Mouse (Mus musculus): Measurements from ENCODE around the gene Arhgdib.

DNA sequence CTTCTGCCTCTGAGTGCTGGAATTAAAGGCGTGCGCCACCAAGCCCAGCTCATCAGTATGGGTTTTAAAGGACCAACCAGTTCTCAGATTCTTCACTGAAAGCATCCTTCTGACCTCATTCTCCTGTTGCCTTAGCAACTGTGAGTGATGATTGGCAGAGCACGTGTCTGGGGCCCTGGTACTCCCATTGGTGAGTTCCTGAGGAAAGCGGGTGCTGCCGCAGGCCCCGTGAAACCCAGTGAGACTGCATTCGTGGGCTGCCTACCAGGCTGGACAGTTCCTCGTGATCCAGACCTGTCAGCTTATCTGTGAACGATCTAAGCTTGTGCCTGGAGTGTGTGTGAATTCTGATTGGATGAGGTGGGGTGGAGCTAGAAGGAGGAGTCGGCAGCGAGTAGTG lies 45.0 kb upstream of the Arhgdib start:
- TF ChIP-seq POLR2A (IDR thresholded peaks at IDR 0.05; ENCODE audit: control insufficient read depth, extremely low read depth, insufficient read depth, low read length, poor library complexity) (no peak), CTCF (IDR thresholded peaks at IDR 0.05; ENCODE audit: borderline replicate concordance, control insufficient read depth, extremely low read depth, insufficient read depth, low read length, poor library complexity) (no peak)
